Mouse (Mus musculus) ZHBTc4 (cell line): ENCODE data around the gene Rpl10-ps3.

Experiments used
- DNase-seq: peaks from one replicate; pipeline ENCODE4 v3.0.0-alpha.2; 2011; ENCODE audit warnings: low read depth, low spot score

Rpl10-ps3 gene

DNA sequence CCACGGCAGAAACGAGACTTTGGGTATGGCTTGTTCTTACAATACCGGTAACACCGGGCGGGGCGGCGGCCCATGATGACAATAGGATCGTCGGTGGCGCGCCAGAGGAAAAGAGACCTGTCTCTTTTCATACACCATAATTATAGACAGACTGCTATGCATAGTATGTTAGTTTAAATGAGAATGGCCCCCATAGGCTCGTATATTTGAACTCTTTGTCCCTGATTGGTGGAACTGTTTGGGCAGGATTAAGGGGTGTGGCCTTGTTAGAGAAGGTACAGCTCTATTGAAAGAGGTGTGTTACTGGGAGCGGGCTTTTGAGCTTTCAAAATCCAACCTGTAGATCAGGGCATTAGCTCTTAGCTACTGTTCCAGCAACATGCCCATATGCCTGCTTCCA is at the start of gene Rpl10-ps3:
Rpl10-ps3 (minus strand) TSS at position 101 of the 400 bp plus-strand sequence.
- DNase-seq, result no peak

DNA sequence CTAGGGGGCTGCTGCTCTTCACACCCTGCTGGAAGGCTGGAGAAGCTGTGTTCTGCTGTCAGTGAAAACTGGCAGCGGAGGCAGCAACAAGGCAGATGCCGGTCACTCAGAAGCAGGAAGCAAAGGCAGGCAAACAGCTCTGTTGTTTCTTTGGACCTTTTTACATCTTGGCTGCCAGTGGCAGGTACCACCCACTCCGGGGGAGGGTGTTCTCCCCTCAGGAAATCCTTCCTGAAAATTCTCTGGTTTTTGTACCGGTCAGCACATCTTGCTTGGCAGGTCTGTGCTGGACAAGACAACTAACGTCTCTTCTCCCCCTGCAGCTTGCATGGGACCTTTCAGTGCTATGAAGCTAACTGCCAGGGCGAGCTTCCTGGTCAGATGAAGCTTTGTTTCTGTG is 30.8 kb upstream of the Rpl10-ps3 start:
- DNase-seq, result no peak

GRCm38 (mm10) chr9:50374666-50375065 is 29.9 kb upstream of the Rpl10-ps3 start:
- DNase-seq, result peak; percentile 5

DNA sequence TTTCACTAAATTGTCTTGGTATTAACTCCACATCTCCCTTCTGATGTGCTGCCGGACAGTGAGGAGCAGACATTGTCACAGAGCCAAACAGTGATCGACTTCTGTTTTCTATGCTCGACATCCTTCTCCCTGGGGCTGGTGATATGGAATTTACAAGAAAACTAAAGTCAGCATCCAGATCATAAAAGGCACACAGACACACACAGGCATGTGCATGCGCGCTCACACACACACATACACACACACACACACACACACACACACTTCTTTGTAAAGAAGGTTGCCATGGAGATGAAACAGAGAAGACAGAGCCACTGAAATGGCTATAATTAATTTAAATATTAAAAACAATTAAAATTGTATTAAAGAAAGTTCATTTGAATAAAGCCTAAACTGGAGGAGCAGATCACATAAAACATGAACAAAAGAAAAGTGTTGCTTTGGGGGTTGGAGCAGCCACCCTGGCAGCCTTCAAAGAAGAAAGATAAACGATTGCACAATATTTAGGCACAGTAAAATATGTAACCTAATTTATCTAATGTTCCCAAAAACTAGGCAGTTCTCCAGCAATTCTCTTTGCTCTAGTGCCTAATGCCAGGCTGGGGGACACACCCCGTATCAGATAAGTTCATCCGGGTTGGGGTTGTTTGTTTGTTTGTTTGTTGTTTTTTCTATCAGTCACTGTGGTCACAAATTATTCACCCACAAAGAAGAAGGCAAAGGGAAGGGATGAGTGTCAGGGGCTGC is 24.0 kb upstream of the Rpl10-ps3 start:
- DNase-seq, result no peak

DNA sequence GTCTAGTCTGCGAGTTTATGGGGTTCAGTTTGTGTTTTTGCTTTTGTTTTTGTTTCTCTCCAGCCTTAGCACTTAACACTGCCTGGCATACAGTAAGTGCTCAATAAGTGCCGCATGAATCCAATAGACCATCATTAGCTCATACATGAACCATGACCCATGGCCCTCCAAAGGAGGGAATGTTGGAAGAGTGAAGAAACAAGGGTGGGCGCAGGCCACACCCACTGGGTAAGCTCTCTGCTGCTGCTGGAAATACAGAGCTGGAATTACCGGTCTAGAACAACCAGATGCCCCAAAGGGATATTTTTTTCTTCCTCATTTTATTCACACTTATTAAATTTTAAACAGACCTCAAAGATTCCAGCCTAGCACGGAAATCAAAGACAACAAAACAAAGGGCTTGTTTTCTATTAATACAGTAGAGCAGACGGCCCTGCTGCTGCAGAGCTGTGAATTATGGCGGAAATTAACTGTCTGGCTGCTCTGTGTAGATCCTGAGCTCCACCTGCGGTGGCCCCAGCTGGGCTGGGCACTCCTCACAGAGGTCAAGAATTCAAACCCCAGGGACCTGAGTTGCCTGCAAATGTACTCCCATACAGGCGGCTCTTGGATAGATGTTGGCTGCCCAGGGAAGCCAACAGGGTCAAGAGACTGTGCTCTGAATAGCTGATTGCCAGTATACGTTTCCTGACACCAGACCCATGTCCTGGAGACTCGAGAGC is 20.5 kb upstream of the Rpl10-ps3 start:
- no peak for DNase-seq

DNA sequence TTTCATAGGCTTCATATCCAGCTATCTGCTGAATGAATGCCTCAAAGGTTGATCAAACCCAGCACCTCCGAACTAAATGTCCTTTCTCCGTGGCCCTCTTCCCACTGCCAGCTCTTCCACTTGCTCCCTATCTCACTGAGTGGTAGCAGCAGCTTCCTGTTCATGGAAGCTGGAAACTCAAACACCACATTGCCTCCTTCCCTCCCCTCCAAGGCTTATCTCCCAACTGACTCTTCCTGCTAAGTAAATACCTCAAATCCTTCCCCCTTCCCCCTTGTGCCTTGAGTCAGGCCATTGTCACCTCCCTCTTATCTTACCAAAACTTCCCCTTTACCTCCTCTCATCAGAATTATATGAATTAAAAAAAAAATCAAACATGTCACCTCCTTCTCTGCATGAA is 19.2 kb upstream of the Rpl10-ps3 start:
- no peak for DNase-seq

GRCm38 (mm10) chr9:50363259-50363658 is 18.5 kb upstream of the Rpl10-ps3 start:
- DNase-seq, result no peak

DNA sequence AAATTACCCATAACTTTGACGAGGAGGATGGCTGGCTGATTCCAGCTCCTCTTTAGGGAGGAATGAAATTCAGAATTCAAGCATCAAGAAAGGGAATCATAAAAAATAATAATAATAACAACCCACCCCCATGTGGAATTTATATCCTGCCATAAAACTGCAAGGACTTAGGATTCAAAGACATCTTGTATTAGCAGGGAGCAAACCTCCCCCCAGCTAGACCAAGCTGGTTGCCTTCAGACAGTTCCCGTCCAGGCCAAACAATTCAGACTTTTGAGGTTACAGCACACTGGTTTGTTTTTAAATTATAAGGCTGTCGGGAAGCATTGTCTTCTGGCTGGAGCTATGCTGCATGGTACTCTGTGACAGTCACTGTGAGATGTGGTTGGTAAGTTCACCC is 17.8 kb upstream of the Rpl10-ps3 start:
- DNase-seq, result no peak

DNA sequence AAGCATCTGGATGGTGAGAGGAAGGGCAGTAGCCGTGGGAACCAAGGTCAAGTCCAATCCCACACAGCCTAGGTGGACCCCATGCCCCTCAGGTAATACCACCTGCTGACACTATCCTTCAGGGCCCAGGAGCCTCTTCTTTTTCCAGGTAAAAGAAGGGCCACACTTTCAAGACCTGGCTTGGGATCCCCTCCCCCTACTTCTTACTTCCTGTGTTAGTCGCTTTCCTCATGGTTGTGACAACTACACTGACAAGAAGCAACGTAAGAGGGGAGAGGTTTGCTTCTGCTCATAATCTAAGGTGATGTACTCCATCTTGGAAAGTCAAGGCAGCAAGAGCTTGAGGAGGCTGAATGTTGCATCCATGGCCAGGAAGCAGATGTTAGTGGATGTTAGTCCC is 15.6 kb upstream of the Rpl10-ps3 start:
- DNase-seq, result no peak

- no peak for DNase-seq
Measured at GRCm38 (mm10) chr9:50357331-50357730, 12.6 kb upstream of the Rpl10-ps3 start.

DNA sequence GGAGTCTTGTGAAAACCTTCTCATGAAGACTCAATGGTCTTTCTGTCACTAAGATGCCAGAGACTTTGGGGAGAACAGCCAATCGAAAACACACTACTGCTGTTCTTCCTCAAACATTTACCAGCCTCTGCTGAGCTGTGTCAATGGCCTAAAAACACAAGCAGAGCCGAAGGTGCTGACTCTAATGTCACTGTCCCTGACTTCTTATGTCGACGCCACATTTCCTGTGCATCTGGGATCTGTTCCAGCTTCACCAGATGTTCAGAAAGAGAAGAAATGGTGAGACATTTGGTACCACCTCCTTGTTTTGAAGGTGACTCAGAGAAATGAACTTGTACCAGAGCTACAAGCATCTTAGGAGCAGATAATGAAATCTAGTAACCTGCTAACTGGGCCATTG is 7.0 kb upstream of the Rpl10-ps3 start:
- no peak for DNase-seq

DNA sequence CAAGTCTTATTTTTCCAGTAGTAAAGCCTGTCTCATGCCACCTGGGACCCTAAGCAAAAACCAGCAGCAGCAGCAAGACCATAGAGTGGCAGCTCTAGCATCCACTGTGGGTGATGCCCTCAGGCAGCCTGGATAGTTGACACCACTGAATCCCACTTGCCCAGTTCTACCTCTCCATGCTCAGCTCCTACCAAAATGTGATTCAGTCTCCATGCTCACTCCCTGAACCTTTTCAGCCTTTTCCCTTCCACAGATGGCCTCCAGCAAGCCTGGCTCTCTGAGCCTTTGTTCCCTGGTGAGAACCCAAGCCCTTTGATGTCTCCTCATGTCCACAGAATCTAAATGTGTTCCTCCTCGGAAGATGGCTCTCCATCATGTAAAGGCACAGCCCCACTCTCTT is 5.8 kb upstream of the Rpl10-ps3 start:
- DNase-seq, result no peak

DNA sequence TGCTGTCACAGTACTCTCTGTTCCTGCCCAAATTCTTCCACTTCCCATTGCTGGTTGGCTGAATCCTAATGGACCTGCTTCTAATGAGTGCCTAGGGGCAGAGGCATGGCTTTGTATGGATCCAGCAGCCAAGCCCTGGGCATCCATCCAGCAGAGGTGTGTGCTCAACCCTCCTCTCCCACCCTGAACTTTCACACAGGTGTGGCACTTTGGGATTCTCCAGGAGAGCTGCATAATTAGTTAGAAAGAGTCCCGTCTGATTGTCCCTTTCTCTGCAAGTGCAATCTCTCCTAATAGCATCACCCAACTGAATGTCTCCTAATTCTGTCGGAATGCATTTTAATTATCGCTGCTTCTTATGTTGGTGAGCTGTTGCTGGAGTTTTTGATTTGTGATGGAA is 4.4 kb upstream of the Rpl10-ps3 start:
- no peak for DNase-seq

DNA sequence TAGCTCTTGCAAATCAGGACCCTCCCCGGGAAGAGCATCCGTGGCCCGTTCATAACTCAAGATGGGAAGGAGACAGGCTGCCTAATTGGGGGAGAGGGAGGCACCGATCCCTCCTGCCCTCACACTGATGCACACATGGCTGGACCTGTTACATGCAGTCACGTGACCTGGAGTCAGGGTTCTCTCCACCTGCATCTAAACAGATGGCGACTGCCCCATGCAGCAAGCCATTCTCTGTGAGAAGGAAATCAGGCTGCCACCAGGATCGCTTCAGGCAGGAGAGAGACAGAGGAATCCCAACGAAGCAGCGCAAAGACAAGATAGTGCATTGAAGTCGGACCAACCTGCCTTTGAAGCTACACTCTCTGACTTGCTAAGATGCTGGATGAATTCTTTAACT is 3.5 kb upstream of the Rpl10-ps3 start:
- DNase-seq, result no peak

DNA sequence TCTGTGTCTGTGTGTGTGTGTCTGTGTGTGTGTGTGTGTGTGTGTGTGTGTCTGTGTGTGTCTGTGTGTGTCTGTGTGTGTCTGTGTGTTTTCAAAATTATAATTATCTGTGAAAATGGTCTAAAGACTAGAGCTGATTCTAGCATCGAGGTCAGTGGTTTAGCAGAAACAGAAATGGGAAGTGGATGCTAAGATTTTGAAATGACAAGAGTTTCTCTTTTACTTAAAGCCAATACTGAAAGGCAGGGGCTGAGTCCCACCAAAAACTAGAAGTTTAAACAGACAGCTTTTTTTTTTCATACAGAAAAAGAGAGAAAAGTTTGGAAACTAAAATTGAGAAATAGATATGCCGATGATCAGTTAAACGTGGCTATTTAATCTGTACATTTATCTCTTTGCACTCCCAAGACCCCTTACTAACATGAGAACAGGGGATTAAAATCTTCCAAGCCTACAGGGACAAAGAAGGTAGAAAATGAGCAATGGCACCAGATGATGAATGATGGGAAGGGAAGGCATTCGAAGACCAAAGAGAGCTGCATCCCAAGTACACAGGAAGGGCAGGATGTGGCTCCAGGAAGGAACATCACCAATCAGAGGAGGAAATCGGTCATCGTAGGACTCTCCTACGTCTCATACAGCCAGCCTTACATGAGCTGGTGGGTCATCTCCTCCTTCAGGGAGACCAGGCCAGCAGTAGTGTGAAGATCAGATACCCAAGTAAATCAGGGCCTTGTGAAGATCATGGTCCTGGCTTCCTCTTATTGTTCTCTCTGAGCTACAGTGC is 9.0 kb downstream of the Rpl10-ps3 start:
- DNase-seq, result no peak

DNA sequence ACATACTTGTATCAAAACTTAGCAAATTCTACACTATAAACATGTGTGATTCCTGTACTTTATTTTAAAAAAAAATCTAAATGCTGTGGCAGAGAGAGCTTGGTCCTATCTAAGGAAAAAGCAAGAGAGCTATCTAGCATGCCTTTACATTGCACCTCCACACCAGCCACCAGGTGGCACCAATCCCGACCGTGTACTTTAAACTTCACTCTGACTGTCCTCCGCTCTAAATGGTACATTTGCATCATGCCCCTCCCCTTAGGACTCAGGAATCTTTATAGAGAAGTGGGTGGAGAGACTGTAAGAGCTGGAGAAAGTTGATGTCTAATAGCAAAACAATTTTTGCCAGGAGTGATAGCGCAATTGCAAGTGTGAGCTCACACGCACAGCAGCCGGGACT is 11.4 kb downstream of the Rpl10-ps3 start:
- peak; percentile 88 for DNase-seq

DNA sequence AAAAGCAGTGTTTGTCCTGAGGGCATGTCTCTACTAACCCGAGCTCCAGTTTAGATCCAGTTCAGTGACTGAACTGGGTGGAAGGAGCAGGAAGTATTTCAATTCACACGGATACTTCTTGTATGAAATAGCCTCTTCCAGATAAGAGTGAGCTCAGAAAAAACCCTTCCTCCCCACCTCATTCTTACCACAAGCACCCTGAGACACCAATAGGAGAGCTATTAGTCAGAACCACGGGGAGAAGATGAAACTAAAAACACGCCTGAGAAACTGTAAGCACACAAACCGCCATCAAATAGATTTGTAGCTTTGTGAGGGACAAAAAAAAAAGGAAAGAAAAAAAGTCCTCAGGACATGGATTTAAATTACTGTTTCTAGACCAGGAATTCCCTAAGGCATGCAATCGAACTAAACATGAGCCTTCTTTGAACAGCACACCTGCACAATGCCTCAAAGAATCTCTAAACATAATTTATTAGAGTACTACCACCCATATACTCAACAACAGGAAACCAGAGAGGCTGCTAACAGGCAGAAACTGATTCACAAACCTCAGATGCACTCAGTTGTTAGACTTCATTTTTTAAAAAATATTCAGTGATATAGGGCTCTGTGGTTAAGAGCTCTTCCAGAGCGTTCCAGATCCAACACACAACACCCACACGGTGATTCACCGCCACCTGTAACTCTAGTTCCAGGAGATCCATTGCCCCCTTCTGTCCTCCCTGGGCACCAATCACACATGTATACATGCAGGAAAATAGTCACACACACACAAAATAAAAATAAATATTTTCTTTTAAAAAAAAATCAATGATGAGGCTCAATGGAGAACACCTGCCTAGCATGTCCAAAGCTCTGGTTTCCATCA is 20.2 kb downstream of the Rpl10-ps3 start:
- no peak for DNase-seq

DNA sequence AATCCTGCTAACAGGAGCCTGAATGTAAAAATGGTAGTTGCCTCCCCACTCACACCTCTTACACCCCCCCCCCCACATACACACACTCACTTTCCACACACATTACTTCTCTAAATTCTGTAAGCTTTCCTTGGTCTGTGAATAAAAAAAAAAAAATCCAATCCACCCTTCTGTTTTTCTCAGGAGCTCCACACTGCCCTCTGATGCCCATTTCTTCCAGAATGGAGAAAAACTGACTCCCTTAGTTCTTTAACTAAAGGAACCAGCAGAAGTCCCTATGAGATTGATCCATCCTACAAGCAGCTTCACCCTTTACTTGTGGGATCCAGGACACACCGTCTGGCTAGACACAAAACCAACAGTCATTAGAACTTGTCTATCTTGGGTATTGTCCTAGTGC is 24.0 kb downstream of the Rpl10-ps3 start:
- no peak for DNase-seq

GRCm38 (mm10) chr9:50319506-50319905 is 25.3 kb downstream of the Rpl10-ps3 start:
- no peak for DNase-seq

- no peak for DNase-seq
Measured at GRCm38 (mm10) chr9:50317299-50317698, 27.5 kb downstream of the Rpl10-ps3 start.

DNA sequence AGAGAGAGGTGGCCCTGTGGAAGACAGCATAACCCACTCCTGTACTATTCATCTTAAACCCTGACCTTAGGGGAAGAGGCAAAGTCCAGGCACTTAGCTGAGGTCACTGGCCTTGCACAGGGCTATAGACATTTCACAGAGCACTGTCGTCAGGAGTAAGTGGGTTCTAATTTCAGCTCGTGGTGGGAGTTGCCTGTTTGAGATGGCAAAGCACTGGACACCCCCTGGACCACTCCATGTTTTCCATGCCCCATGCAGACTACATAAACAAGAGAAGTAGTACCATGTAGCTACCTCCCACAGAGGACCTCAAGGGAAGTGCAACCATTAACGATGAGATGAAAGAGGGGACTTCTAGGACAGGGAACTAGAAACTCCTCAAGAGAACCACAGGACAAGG is 29.1 kb downstream of the Rpl10-ps3 start:
- DNase-seq, result no peak
